Mouse (Mus musculus) midbrain, embryonic 13.5 days (tissue): Measurements from ENCODE around the gene Arhgef39. TPM values are rescaled to one million over a fixed set of nuclear protein-coding genes. Genes with fewer than 3 reads are reported as not detected.
A peak's percentile ranks its signal among the peaks of the same experiment; 100 is the strongest.

Experiments
- ATAC-seq: fragments of 200-750 bp; cut with Nextera tagmentation; 2 replicates; pipeline ENCODE4 v1.8.0; 2017; ENCODE audit warnings: mild to moderate bottlenecking, moderate TSS enrichment, moderate library complexity
- H3K27ac ChIP-seq: fragments of 300-500 bp; sonication (generic); 2 replicates; pipeline ENCODE4 v1.5.1; 2015; ENCODE audit warnings: inconsistent platforms, mild to moderate bottlenecking, moderate library complexity
- H3K27me3 ChIP-seq: fragments of 300-500 bp; sonication (generic); 2 replicates; pipeline ENCODE4 v1.6.1; 2015; ENCODE audit warnings: mild to moderate bottlenecking, inconsistent platforms
- H3K36me3 ChIP-seq: fragments of 300-500 bp; sonication (generic); 2 replicates; pipeline ENCODE4 v1.6.1; 2015; ENCODE audit warnings: mild to moderate bottlenecking, inconsistent platforms
- H3K4me1 ChIP-seq: fragments of 300-500 bp; sonication (generic); replicated peaks from 2 replicates; pipeline ENCODE4 v1.6.1; 2015; ENCODE audit warnings: inconsistent platforms
- H3K4me2 ChIP-seq: fragments of 300-500 bp; sonication (generic); replicated peaks from 2 replicates; pipeline ENCODE4 v1.6.1; 2015; ENCODE audit warnings: moderate library complexity, mild to moderate bottlenecking, inconsistent platforms
- H3K4me3 ChIP-seq: fragments of 300-500 bp; sonication (generic); replicated peaks from 2 replicates; pipeline ENCODE4 v1.5.1; 2015; ENCODE audit warnings: mild to moderate bottlenecking, inconsistent platforms
- H3K9ac ChIP-seq: fragments of 300-500 bp; sonication (generic); replicated peaks from 2 replicates; pipeline ENCODE4 v1.6.1; 2015; ENCODE audit warnings: mild to moderate bottlenecking, inconsistent platforms
- H3K9me3 ChIP-seq: fragments of 300-500 bp; sonication (generic); 2 replicates; pipeline ENCODE4 v1.6.1; 2016; ENCODE audit warnings: mild to moderate bottlenecking, inconsistent platforms
- WGBS: fragments of 180-500 bp; shearing (Covaris S2); methylation state at CpG from one replicate; pipeline ENCODE4 v1.1.7; 2015; 5-methylcytosine and 5-hydroxymethylcytosine counted together
- polyA plus RNA-seq: library from polyadenylated mRNA; unstranded; fragments of >200 nt; fragmentation: Nextera tagmentation; extraction: Ambion mirVana; gene quantifications from 2 replicates; pipeline ENCODE4 v1.2.1, GENCODE M21; 2015

Arhgef39 gene
- polyA plus RNA-seq, 1 experiment from 2014 or later: 15.4 TPM

DNA sequence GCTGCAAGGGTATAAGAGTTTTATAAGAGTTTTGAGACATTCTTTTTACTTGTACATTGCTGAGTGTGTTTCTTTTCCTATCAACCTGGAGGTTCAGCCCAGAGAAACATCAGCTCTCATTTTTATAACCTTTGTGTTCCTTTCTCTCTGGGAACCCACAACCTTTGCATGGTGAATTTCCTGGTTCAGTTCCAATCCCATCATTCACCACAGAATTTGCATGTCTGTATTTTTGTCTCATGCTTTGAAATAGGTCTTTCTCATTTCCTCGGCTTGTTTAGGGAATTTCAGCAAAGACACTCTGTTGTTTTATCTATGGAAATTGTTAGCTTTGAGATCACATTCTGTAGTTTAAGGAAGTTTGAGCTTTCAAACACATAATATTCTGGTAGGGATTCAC, 25.9 kb downstream of the Arhgef39 start:
- 0 out of 2 replicates have a peak, but pooled peaks cover 4% of the 10 kb centered on the region for H3K4me1 ChIP-seq
- H3K9ac ChIP-seq: no peak overlapping the region
- no peak overlapping the region for H3K4me2 ChIP-seq
- no peak overlapping the region for H3K27ac ChIP-seq
- no peaks in the 10 kb centered on the region for H3K27me3 ChIP-seq
- 74% methylated on average over 1 of the region's 1 CpGs for WGBS
- no peaks in the 10 kb centered on the region for H3K9me3 ChIP-seq
- no peaks in the 10 kb centered on the region for H3K36me3 ChIP-seq
- H3K4me3 ChIP-seq: no peak overlapping the region
- ATAC-seq: no peak

DNA sequence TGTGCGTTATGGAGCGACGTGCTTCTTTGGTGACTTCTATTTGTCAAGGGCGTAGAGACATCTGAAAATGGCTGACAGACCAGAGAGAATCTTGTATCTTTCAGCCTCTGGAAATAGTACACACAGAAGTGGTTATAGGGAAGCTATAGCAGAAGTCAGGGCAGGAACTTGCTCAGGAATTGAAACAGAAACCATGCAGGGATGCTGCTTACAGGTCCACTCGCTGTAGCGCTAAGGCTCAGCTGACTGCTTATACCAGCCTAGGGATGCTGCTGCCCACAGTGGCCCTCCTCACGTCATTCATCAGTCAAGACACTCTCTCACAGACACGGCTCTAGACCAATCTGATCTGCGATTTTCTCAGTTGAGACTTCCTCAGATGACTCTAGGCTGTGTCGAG, 29.2 kb downstream of the Arhgef39 start:
- H3K4me2 ChIP-seq: no peak overlapping the region
- H3K4me3 ChIP-seq: no peak overlapping the region
- H3K27ac ChIP-seq: no peak overlapping the region
- WGBS: 90% methylated on average over 10 of the region's 10 CpGs
- H3K9me3 ChIP-seq: no peaks in the 10 kb centered on the region
- no peaks in the 10 kb centered on the region for H3K4me1 ChIP-seq
- H3K27me3 ChIP-seq: no peaks in the 10 kb centered on the region
- no peaks in the 10 kb centered on the region for H3K36me3 ChIP-seq
- H3K9ac ChIP-seq: no peak overlapping the region
- ATAC-seq: no peak

DNA sequence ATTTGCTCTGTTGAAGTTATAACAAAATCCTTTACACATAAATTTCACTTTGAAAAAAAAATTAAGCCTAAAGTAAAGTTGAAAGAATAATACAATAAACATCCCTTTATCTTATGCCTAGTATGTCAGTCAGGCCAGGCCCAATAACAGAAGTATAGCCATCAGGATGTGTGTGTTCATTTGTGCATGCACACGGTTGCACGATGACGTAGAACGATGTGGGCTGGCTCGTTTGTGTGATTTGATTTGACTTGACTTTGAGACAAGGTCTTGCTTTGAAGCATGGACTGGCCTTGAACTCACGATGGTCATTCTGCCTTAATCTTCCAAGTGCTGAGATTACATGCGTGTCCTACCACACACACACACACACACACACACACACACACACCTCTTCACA, 32.6 kb downstream of the Arhgef39 start:
- no peaks in the 10 kb centered on the region for H3K4me1 ChIP-seq
- 94% methylated on average over 7 of the region's 7 CpGs for WGBS
- no peak overlapping the region for H3K4me2 ChIP-seq
- no peaks in the 10 kb centered on the region for H3K9me3 ChIP-seq
- H3K27me3 ChIP-seq: no peaks in the 10 kb centered on the region
- no peak overlapping the region for H3K9ac ChIP-seq
- no peak overlapping the region for H3K27ac ChIP-seq
- H3K36me3 ChIP-seq: no peaks in the 10 kb centered on the region
- no peak for ATAC-seq
- no peak overlapping the region for H3K4me3 ChIP-seq

DNA sequence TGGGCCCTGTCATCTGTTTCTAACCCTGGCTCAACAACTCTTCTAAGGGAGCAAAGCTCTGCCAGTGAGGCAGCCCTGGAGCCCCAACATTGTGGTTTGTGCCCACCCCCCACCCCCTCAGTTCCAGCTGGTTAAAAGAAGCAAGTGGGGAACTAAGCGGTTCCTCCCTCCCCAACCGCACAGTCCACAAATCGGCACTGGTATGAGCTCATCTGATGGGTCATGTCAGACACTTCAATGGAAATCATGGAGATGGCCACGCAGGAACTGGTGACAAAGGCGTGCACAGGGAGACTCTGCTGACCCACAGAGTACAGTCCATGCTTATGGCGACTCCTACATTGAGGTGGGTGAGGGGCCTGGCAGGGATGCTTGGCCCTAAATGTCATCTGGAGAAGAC, 33.6 kb downstream of the Arhgef39 start:
- Histone ChIP-seq H3K27me3 (no peaks in the 10 kb centered on the region), H3K9ac (no peak overlapping the region), H3K27ac (no peak overlapping the region), H3K9me3 (no peaks in the 10 kb centered on the region), H3K36me3 (no peaks in the 10 kb centered on the region), H3K4me1 (no peaks in the 10 kb centered on the region), H3K4me2 (no peak overlapping the region), H3K4me3 (no peak overlapping the region)
- ATAC-seq: no peak
- WGBS: 87% methylated on average over 6 of the region's 6 CpGs

DNA sequence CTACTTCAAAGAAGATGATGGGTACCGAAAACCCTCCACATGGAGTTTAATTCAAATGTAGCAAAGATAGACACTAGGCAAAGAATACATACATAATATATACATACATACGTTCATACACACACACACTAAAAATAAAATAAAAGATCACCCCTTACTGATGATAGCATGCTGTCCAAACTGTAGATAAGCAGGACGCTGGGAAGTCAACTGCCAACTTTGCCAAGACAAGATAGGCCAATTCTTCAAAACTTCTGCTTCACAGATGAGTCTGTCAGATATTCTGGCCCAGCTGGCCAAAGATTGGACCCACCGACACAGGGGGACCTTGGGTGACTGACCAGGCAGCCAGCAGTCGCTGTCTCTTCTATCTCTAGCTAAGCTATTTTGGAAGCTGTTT, 36.4 kb downstream of the Arhgef39 start:
- Histone ChIP-seq H3K9me3 (no peaks in the 10 kb centered on the region), H3K27me3 (no peaks in the 10 kb centered on the region), H3K27ac (no peak overlapping the region), H3K9ac (no peak overlapping the region), H3K4me1 (no peaks in the 10 kb centered on the region), H3K36me3 (no peaks in the 10 kb centered on the region), H3K4me2 (no peak overlapping the region), H3K4me3 (no peak overlapping the region)
- whole genome bisulfite sequencing: 92% methylated on average over 5 of the region's 5 CpGs
- no peak for ATAC-seq

DNA sequence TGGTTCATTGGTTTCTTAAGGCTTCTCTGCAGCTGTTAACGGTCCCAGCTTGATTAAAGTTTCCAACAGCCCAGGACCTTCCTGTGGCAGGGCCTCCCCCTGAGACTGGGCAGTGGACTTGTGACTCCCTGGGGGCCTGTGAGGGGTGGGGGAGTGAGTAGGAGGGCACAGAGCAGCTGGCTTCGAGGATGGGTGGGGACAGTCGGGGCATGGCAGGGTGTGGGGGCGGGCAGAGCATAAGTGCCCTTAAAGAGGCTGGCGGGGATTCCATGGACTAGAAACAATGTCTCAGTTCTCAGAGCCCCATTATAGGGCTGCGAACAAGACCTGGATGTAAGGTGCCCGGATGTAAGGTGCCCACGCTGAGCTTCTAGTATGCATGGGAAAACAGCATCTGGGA, 42.4 kb downstream of the Arhgef39 start:
- Histone ChIP-seq H3K4me3 (no peak overlapping the region), H3K4me2 (no peak overlapping the region), H3K27ac (no peak overlapping the region), H3K4me1 (peaks cover 21% of the 10 kb centered on the region), H3K36me3 (no peaks in the 10 kb centered on the region), H3K27me3 (peaks cover 27% of the 10 kb centered on the region), H3K9me3 (no peaks in the 10 kb centered on the region), H3K9ac (no peak overlapping the region)
- ATAC-seq: no peak
- 24% methylated on average over 8 of the region's 8 CpGs for whole genome bisulfite sequencing

DNA sequence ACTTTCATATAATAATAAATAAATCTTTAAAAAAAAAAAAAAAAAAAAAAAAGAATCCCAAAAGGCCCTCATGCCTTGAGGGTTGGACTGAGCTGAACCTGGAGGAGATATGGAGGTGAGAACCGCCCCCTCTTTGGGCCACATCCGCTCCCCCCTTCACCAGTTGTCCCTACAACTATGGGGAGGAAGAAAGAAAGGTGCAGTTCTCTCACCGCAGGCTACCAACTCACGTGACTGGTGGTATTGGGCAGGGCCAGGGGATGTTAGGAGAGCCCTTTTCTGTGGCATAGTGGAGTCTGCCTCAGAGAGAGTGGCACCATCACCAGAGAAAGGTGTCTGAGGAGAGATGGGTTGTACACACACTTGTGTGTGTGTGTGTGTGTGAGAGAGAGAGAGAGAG, 43.0 kb downstream of the Arhgef39 start:
- Histone ChIP-seq H3K27ac (no peak overlapping the region), H3K27me3 (peaks cover 27% of the 10 kb centered on the region), H3K9ac (no peak overlapping the region), H3K4me1 (peaks cover 21% of the 10 kb centered on the region), H3K36me3 (no peaks in the 10 kb centered on the region), H3K4me3 (no peak overlapping the region), H3K9me3 (no peaks in the 10 kb centered on the region), H3K4me2 (no peak overlapping the region)
- no peak for ATAC-seq
- 35% methylated on average over 4 of the region's 4 CpGs for WGBS

DNA sequence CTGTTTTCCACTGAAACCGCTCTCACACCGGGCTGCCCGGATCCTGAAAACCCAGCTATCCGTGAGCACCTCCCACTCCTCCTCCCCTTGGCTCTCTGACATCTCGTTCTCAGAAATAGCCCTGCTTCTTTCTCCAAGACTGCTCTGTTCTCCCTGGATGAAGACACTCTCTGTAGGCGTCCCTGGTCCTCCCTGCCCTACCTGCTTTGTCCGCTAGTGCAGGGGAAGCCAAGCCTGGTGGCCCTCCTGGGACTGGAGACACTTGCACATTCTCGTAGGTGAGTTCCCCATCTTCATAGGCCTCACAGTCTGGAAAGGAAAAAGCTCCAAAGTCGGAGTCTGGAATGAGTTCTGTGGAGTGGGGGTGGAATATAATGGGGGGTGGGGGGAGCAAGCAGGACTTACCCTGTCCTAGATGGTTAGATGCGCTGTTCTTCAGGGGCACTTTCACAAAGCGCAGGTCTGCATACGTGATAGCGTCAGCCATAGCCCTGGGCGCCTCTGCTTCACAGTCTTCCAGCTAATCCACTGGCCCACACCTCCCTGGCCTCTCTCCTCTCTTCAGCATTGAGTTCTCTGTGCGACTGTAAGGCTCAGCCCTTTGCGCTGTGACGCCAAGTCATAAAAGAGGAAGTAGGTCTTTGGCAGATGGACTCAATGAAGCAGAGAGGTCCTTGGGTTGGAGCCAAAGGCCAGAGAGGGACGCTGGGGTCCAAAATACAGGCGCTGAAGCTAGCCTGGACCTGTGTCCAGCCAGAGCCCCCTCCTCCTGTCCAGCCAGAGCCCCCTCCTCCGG, 45.3 kb downstream of the Arhgef39 start, which contains the start of gene Cd72:
Gene Cd72 (minus strand): TSS at position 588 of the 796 bp plus-strand sequence.
- Histone ChIP-seq H3K4me2 (peak within 1 kb of the TSS; percentile 49), H3K27me3 (peaks cover 27% of the 10 kb centered on the region), H3K9me3 (no peaks in the 10 kb centered on the region), H3K36me3 (no peaks in the 10 kb centered on the region), H3K4me1 (peaks cover 21% of the 10 kb centered on the region), H3K27ac (no peak within 1 kb of the TSS), H3K9ac (peak within 1 kb of the TSS; percentile 50), H3K4me3 (peak within 1 kb of the TSS; percentile 13)
- 32% methylated on average over 20 of the region's 20 CpGs for WGBS
- ATAC-seq: no peak

DNA sequence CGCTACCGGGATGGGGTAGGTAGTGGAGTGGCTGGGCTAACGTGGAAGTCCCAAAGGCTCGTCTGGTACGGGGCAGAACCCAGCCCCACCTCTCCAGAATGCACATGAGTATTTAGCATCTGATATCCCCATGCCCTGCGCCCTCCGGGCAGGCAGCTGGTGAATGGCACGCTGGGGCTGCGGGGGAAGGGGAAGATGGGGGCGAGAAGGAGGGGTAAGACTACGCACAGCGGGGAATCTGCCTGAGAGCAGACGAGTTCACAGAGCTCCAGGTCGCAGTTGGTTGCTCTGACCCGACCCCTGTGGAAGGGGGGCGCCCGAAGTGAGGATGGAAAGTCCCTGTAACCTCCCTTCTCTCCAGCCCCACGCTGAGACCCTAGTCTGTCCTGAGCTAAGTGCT, 46.1 kb downstream of the Arhgef39 start:
- H3K9me3 ChIP-seq: no peaks in the 10 kb centered on the region
- H3K4me3 ChIP-seq: peak overlapping the region; percentile 13
- H3K27me3 ChIP-seq: peaks cover 27% of the 10 kb centered on the region
- peak overlapping the region; percentile 49 for H3K4me2 ChIP-seq
- H3K27ac ChIP-seq: no peak overlapping the region
- WGBS: under 1% methylated on average over 18 of the region's 18 CpGs
- peak; percentile 53; the same call in 1 of the 2 replicates for ATAC-seq
- peaks cover 21% of the 10 kb centered on the region for H3K4me1 ChIP-seq
- H3K9ac ChIP-seq: peak overlapping the region; percentile 50
- 0 out of 2 replicates have a peak, but pooled peaks cover 2% of the 10 kb centered on the region for H3K36me3 ChIP-seq

DNA sequence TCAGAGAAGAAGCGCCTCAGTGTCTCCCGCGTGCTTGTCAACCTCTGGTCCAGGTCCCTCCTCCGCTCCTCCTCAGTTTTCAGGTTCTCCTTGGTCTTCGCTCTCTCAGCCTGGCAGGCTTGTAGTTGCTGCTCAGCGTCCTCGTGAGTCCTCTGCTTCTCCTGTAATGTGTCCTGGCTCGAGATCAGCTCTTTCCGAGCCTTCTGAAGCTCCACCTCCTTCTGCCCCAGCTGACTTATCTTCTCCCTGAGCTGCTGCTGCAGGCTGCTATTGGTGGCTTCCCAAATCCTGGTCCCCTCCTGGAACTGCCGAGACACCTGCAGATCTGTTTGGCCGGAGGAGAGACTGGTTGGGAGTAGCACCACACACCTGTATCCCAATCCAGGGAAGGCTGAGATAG, 47.2 kb downstream of the Arhgef39 start:
- peaks cover 21% of the 10 kb centered on the region for H3K4me1 ChIP-seq
- no peaks in the 10 kb centered on the region for H3K9me3 ChIP-seq
- no peak for ATAC-seq
- H3K4me2 ChIP-seq: no peak overlapping the region
- peaks cover 13% of the 10 kb centered on the region for H3K36me3 ChIP-seq
- WGBS: 68% methylated on average over 11 of the region's 11 CpGs
- no peak overlapping the region for H3K27ac ChIP-seq
- no peak overlapping the region for H3K4me3 ChIP-seq
- H3K9ac ChIP-seq: no peak overlapping the region
- H3K27me3 ChIP-seq: peaks cover 27% of the 10 kb centered on the region

DNA sequence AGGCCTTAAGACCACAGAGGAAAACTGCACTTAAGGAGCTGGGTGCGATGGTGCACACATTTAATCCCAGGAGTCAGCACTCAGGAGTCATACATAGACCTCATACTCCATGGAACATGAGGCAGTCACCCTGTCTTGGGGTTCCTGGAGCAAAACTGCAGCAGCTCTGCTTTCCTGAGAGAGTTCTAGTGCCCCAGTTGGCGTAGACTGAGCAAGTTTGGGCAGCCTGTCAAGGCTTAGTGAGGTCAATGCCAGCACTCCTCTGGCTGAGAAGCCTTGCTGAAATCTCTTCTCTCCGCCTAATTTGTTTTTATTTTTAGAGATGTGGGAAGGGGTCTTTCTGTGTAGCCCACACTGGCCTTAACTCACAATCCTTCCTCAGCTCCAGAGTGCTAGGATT, 50.9 kb downstream of the Arhgef39 start:
- ATAC-seq: no peak

DNA sequence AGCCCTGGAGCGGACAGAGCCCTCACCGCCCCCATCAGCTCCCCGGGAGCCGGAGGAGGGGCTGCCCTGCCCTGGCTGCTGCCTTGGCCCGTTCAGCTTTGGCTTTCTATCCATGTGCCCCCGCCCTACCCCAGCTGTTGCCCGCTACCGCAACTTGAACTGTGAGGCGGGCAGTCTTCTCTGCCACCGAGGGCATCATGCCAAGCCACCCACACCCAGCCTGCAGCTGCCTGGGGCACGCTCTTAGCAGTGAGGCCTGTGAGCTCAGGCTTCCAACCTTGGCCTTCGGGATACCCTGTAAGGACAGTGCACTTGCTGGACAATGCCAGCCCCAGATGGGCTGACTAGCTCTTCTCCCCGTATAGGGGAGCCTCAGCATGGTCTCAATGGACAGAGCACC, 52.2 kb downstream of the Arhgef39 start:
- Histone ChIP-seq H3K36me3 (peaks cover 38% of the 10 kb centered on the region), H3K9ac (no peak overlapping the region), H3K27ac (no peak overlapping the region), H3K4me2 (no peak overlapping the region), H3K4me3 (no peak overlapping the region), H3K27me3 (no peaks in the 10 kb centered on the region; the same call in 1 of the 2 replicates), H3K4me1 (peaks cover 17% of the 10 kb centered on the region), H3K9me3 (no peaks in the 10 kb centered on the region)
- WGBS: 88% methylated on average over 13 of the region's 13 CpGs
- ATAC-seq: no peak

More for the DNA sequence above, 50.9 kb downstream of the Arhgef39 start:
- WGBS: 91% methylated on average over 3 of the region's 3 CpGs
- no peaks in the 10 kb centered on the region for H3K9me3 ChIP-seq
- no peak overlapping the region for H3K27ac ChIP-seq
- H3K27me3 ChIP-seq: peaks cover 12% of the 10 kb centered on the region
- peaks cover 22% of the 10 kb centered on the region for H3K4me1 ChIP-seq
- H3K9ac ChIP-seq: no peak overlapping the region
- H3K4me2 ChIP-seq: no peak overlapping the region
- H3K36me3 ChIP-seq: peaks cover 38% of the 10 kb centered on the region
- no peak overlapping the region for H3K4me3 ChIP-seq
